Mouse (Mus musculus) lung, postnatal 25 days (tissue): ENCODE measurements around the gene Gm17268.

Experiments used
- DNase-seq: peaks from one replicate; pipeline ENCODE4 v3.0.0; 2022; ENCODE audit warnings: low spot score

The Gm17268 gene

GRCm38 (mm10) chr11:82038535-82038934 lies at the start of gene Gm17268:
Gene Gm17268, minus strand, starts transcription at chr11:82038562.
- DNase-seq: no peak

- no peak for DNase-seq
Measured at GRCm38 (mm10) chr11:82084360-82084759, 46.0 kb upstream of the Gm17268 start.

- no peak for DNase-seq
Measured at GRCm38 (mm10) chr11:82080865-82081264, 42.5 kb upstream of the Gm17268 start.

GRCm38 (mm10) chr11:82078136-82078730 lies 39.9 kb upstream of the Gm17268 start:
- DNase-seq: no peak

- DNase-seq: no peak
Measured at GRCm38 (mm10) chr11:82077031-82077430, 38.7 kb upstream of the Gm17268 start.

- DNase-seq: no peak
Measured at GRCm38 (mm10) chr11:82073686-82074085, 35.3 kb upstream of the Gm17268 start.

- no peak for DNase-seq
Measured at GRCm38 (mm10) chr11:82072984-82073383, 34.6 kb upstream of the Gm17268 start.

GRCm38 (mm10) chr11:82072374-82072773 lies 34.0 kb upstream of the Gm17268 start:
- DNase-seq: no peak

GRCm38 (mm10) chr11:82071076-82071475 lies 32.7 kb upstream of the Gm17268 start:
- DNase-seq: no peak

GRCm38 (mm10) chr11:82066953-82067571 lies 28.7 kb upstream of the Gm17268 start:
- no peak for DNase-seq

- no peak for DNase-seq
Measured at GRCm38 (mm10) chr11:82063454-82063853, 25.1 kb upstream of the Gm17268 start.

- no peak for DNase-seq
Measured at GRCm38 (mm10) chr11:82062226-82062625, 23.9 kb upstream of the Gm17268 start.

GRCm38 (mm10) chr11:82057646-82058045 lies 19.3 kb upstream of the Gm17268 start, which contains the start of gene Ccl11:
Gene Ccl11, plus strand, starts transcription at chr11:82057823.
- DNase-seq: peak; percentile 13

- no peak for DNase-seq
Measured at GRCm38 (mm10) chr11:82053849-82054248, 15.5 kb upstream of the Gm17268 start.

GRCm38 (mm10) chr11:82047746-82048415 lies 9.5 kb upstream of the Gm17268 start:
- peak; percentile 49 for DNase-seq

- DNase-seq: peak; percentile 32
Measured at GRCm38 (mm10) chr11:82045471-82045870, 7.1 kb upstream of the Gm17268 start, which contains the start of gene Ccl7. Gene Ccl7, plus strand, starts transcription at chr11:82045712.

- no peak for DNase-seq
Measured at GRCm38 (mm10) chr11:82041671-82042080, 3.3 kb upstream of the Gm17268 start.

GRCm38 (mm10) chr11:82039132-82039660 lies 834 bp upstream of the Gm17268 start:
- DNase-seq: no peak

- no peak for DNase-seq
Measured at GRCm38 (mm10) chr11:82035857-82036256, 2.5 kb downstream of the Gm17268 start.

GRCm38 (mm10) chr11:82035356-82035755 lies 3.0 kb downstream of the Gm17268 start, which contains the start of gene Ccl2:
Gene Ccl2, plus strand, starts transcription at chr11:82035571.
- DNase-seq: peak; percentile 75

- DNase-seq: no peak
Measured at GRCm38 (mm10) chr11:82034446-82034845, 3.9 kb downstream of the Gm17268 start.

GRCm38 (mm10) chr11:82032678-82033344 lies 5.6 kb downstream of the Gm17268 start:
- DNase-seq: peak; percentile 56
